ENCODE assay signal across 16 mouse cellular contexts in the genomic region with DNA sequence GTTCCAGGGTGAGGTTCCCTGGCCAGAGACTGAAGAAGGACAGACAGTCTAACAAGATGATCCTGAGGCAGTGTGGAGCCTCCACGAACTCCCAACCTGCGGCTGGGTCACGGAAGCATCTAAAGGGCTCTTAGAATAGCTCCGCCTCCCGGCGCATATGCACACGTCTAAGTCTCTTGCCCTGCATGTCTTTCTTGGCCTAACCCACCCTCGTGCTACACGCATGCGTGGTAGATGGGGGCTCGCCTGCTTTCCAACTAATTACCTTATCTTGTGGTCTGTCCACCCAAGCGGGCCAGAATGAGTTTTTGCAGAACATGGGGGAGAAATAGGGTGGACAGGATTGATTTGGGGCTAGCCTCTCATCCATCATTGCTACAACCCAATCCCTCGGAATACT.
"Had no signal": no experiment of that assay in that cellular context is flagged by ENCODE, and none has a peak within 500 bp of the region (broad histone marks: within the 10 kb centered on the region; RNA-seq: fewer than 3 reads in every experiment).

No protein-coding gene starts in this region.

- H3K4me2 ChIP-seq: liver, embryonic 13.5 days; midbrain, embryonic 11.5 days had no signal

- H3K9me3 ChIP-seq: liver, embryonic 13.5 days had no signal

- DNase-seq: kidney, adult 18-20 months; kidney, adult 9 months; kidney, postnatal 14 days; kidney, postnatal 4 days; liver, embryonic 13.5 days; lung, adult 2 months; lung, postnatal 14 days; lung, postnatal 4 days; midbrain, embryonic 14.5 days; right cerebral cortex, adult 18-20 months; right cerebral cortex, postnatal 14 days; spleen, adult 18-20 months; thymus, adult 18-20 months; thymus, postnatal 4 days had no signal

- H3K4me1 ChIP-seq: liver, embryonic 13.5 days had no signal

- ATAC-seq: intestine, embryonic 16.5 days had no signal

- H3K9ac ChIP-seq: liver, embryonic 13.5 days had no signal

- H3K4me3 ChIP-seq: liver, embryonic 13.5 days had no signal

- H3K27me3 ChIP-seq: liver, embryonic 13.5 days had no signal

- H3K27ac ChIP-seq: liver, embryonic 13.5 days had no signal

- H3K36me3 ChIP-seq: liver, embryonic 13.5 days had no signal
